Mouse (Mus musculus) liver, embryonic 14.5 days (tissue): ENCODE results near the gene Nbas. TPM values are rescaled to one million over a fixed set of nuclear protein-coding genes. Genes with fewer than 3 reads are reported as not detected.

Experiments used
- ATAC-seq: fragments of 200-750 bp; cut with Nextera tagmentation; 2 replicates; pipeline ENCODE4 v1.8.0; 2017; ENCODE audit warnings: moderate number of reproducible peaks, mild to moderate bottlenecking, moderate library complexity; ENCODE audit not compliant: insufficient read depth
- DNase-seq, 3 experiments: peaks; one replicate each; pipeline ENCODE4 v3.0.0-alpha.2; 2012 to 2013; ENCODE audit warnings: low read depth in 3 of 3, low spot score in 3 of 3
- H3K27ac ChIP-seq: fragments of 300-500 bp; sonication (generic); 2 replicates; pipeline ENCODE4 v1.5.1; 2014; ENCODE audit warnings: moderate library complexity, mild to moderate bottlenecking, control low read depth, inconsistent platforms
- H3K27me3 ChIP-seq: fragments of 300-500 bp; sonication (generic); 2 replicates; pipeline ENCODE4 v1.6.1; 2014; ENCODE audit warnings: mild to moderate bottlenecking, low read length, moderate library complexity; ENCODE audit not compliant: control insufficient read depth, insufficient read depth
- H3K36me3 ChIP-seq: fragments of 300-500 bp; sonication (generic); replicated peaks from 2 replicates; pipeline ENCODE4 v1.6.1; 2014; ENCODE audit warnings: low read depth; ENCODE audit not compliant: control insufficient read depth, insufficient read depth
- H3K4me1 ChIP-seq, 2 experiments: fragments of 200-500 bp in 1 of 2; fragments of 300-500 bp in 1 of 2; sonication (generic) in 1 of 2; replicated peaks; 2 replicates each; pipeline ENCODE4 v1.6.1; 2012 to 2014; ENCODE audit warnings: antibody characterized with exemption in 1 of 2, inconsistent platforms in 1 of 2, low read length in 1 of 2; ENCODE audit not compliant: control insufficient read depth in 2 of 2, insufficient read depth in 2 of 2
- H3K4me2 ChIP-seq: fragments of 300-500 bp; sonication (generic); 2 replicates; pipeline ENCODE4 v1.6.1; 2014; ENCODE audit warnings: low read depth, mild to moderate bottlenecking, control low read depth, moderate library complexity
- H3K4me3 ChIP-seq, 2 experiments: fragments of 200-500 bp in 1 of 2; fragments of 300-500 bp in 1 of 2; sonication (generic) in 1 of 2; 2 replicates each; pipeline ENCODE4 v1.5.1; 2012 to 2014; ENCODE audit warnings: low read depth in 2 of 2, low read length in 2 of 2, mild to moderate bottlenecking in 2 of 2, control low read depth in 1 of 2, inconsistent platforms in 1 of 2, moderate library complexity in 1 of 2; ENCODE audit not compliant: insufficient read depth in 1 of 2
- H3K9ac ChIP-seq: fragments of 300-500 bp; sonication (generic); replicated peaks from 2 replicates; pipeline ENCODE4 v1.6.1; 2014; ENCODE audit warnings: mild to moderate bottlenecking, control low read depth, moderate library complexity
- H3K9me3 ChIP-seq: fragments of 300-500 bp; sonication (generic); 2 replicates; pipeline ENCODE4 v1.6.1; 2016; ENCODE audit warnings: low read length, mixed read lengths; ENCODE audit not compliant: control insufficient read depth
- CTCF ChIP-seq: IDR thresholded peaks from 2 replicates; pipeline ENCODE4 v1.5.1; 2016; ENCODE audit warnings: antibody characterized with exemption, low read depth, control low read depth
- EP300 ChIP-seq: IDR thresholded peaks from 2 replicates; pipeline ENCODE4 v1.6.1; 2016; ENCODE audit warnings: antibody characterized with exemption, low read depth
- WGBS: fragments of 180-500 bp; shearing (Covaris S2); extraction: QIAGEN DNeasy Blood & Tissue Kit; methylation state at CpG from one replicate; pipeline ENCODE4 v1.1.7; 2014; ENCODE audit not compliant: insufficient replicate concordance; 5-methylcytosine and 5-hydroxymethylcytosine counted together
- polyA plus RNA-seq, 2 experiments: library from polyadenylated mRNA; depleted of rRNA in 1 of 2; stranded (reverse) in 1 of 2; unstranded in 1 of 2; fragments of >200 nt; fragmentation: Nextera tagmentation in 1 of 2; extraction: Ambion mirVana in 1 of 2; gene quantifications; 2 replicates each; pipeline versions ENCODE4 v1.2.1 to v1.2.3; 2012 to 2014

Gene Nbas
- polyA plus RNA-seq, 2 experiments: 4.9 to 5.2 TPM

GRCm38 (mm10) chr12:13518082-13518481 is 249.1 kb downstream of the Nbas start:
- H3K4me3 ChIP-seq: no peak overlapping the region
- H3K27ac ChIP-seq: no peak overlapping the region
- H3K4me2 ChIP-seq: no peak overlapping the region
- no peaks in the 10 kb centered on the region for H3K36me3 ChIP-seq
- peaks cover 0 to 9% of the 10 kb centered on the region in 2 experiments; a peak in 3 of 4 replicates for H3K4me1 ChIP-seq
- no peaks in the 10 kb centered on the region for H3K27me3 ChIP-seq
- no peaks in the 10 kb centered on the region for H3K9me3 ChIP-seq
- 0% methylated on average over 1 of the region's 1 CpGs for WGBS
- TF ChIP-seq EP300: no peak
- TF ChIP-seq CTCF: no peak
- peak in 2 of 3 experiments; percentile 9 to 24 for DNase-seq
- no peak for ATAC-seq
- H3K9ac ChIP-seq: no peak overlapping the region

GRCm38 (mm10) chr12:13519413-13519812 is 250.5 kb downstream of the Nbas start:
- DNase-seq (peak; percentile 13 to 33 (median 31)), ATAC-seq (peak; percentile 68)
- TF ChIP-seq EP300 (no peak), CTCF (no peak)
- Histone ChIP-seq H3K9ac (no peak overlapping the region), H3K4me3 (no peak overlapping the region), H3K4me1 (peaks cover 0 to 9% of the 10 kb centered on the region in 2 experiments; a peak in 3 of 4 replicates), H3K27me3 (no peaks in the 10 kb centered on the region), H3K9me3 (no peaks in the 10 kb centered on the region), H3K4me2 (no peak overlapping the region), H3K27ac (no peak overlapping the region), H3K36me3 (no peaks in the 10 kb centered on the region)
- 64% methylated on average over 6 of the region's 6 CpGs for WGBS

GRCm38 (mm10) chr12:13532731-13533365 is 263.9 kb downstream of the Nbas start:
- no peaks in the 10 kb centered on the region for H3K27me3 ChIP-seq
- no peak overlapping the region for H3K4me3 ChIP-seq
- no peak overlapping the region for H3K4me2 ChIP-seq
- no peak for ATAC-seq
- peak; percentile 66 for TF ChIP-seq CTCF
- TF ChIP-seq EP300: no peak
- H3K9me3 ChIP-seq: no peaks in the 10 kb centered on the region
- H3K36me3 ChIP-seq: no peaks in the 10 kb centered on the region
- WGBS: 54% methylated on average over 1 of the region's 1 CpGs
- H3K27ac ChIP-seq: no peak overlapping the region
- DNase-seq: no peak
- H3K4me1 ChIP-seq: no peaks in the 10 kb centered on the region
- H3K9ac ChIP-seq: no peak overlapping the region

GRCm38 (mm10) chr12:13539171-13539570 is 270.2 kb downstream of the Nbas start:
- no peak for ATAC-seq
- Histone ChIP-seq H3K36me3 (no peaks in the 10 kb centered on the region), H3K27me3 (no peaks in the 10 kb centered on the region), H3K9ac (no peak overlapping the region), H3K4me3 (no peak overlapping the region), H3K9me3 (no peaks in the 10 kb centered on the region), H3K4me1 (no peaks in the 10 kb centered on the region), H3K4me2 (no peak overlapping the region), H3K27ac (no peak overlapping the region)
- WGBS: 89% methylated on average over 4 of the region's 4 CpGs
- DNase-seq: no peak
- no peak for TF ChIP-seq EP300

GRCm38 (mm10) chr12:13543806-13544205 is 274.9 kb downstream of the Nbas start:
- no peak for TF ChIP-seq EP300
- no peak for TF ChIP-seq CTCF
- H3K4me3 ChIP-seq: no peak overlapping the region
- DNase-seq (no peak), ATAC-seq (no peak)
- H3K27ac ChIP-seq: no peak overlapping the region
- H3K4me2 ChIP-seq: no peak overlapping the region
- H3K27me3 ChIP-seq: no peaks in the 10 kb centered on the region
- 73% methylated on average over 5 of the region's 5 CpGs for WGBS
- H3K9ac ChIP-seq: no peak overlapping the region
- H3K9me3 ChIP-seq: no peaks in the 10 kb centered on the region
- H3K4me1 ChIP-seq: no peaks in the 10 kb centered on the region
- H3K36me3 ChIP-seq: no peaks in the 10 kb centered on the region
